Mouse (Mus musculus) small intestine, adult 2 months (tissue): ENCODE measurements around the gene Tmem236. TPM values are rescaled to one million over a fixed set of nuclear protein-coding genes. Genes with fewer than 3 reads are reported as not detected.
A peak's percentile ranks its signal among the peaks of the same experiment; 100 is the strongest.

Experiments used
- H3K27ac ChIP-seq: fragments of 200-500 bp; 2 replicates; pipeline ENCODE4 v1.5.1; 2012; ENCODE audit warnings: low read depth, low read length, control low read depth, inconsistent platforms; ENCODE audit not compliant: insufficient read depth
- H3K27me3 ChIP-seq: fragments of 200-500 bp; 2 replicates; pipeline ENCODE4 v1.6.1; 2012; ENCODE audit warnings: mild to moderate bottlenecking, moderate library complexity, low read length, inconsistent platforms; ENCODE audit not compliant: control insufficient read depth, insufficient read depth
- H3K36me3 ChIP-seq: fragments of 200-500 bp; 2 replicates; pipeline ENCODE4 v1.6.1; 2012; ENCODE audit warnings: mild to moderate bottlenecking, low read length, control low read depth, inconsistent platforms; ENCODE audit not compliant: control insufficient read depth, insufficient read depth
- H3K4me1 ChIP-seq: fragments of 200-500 bp; 2 replicates; pipeline ENCODE4 v1.6.1; 2012; ENCODE audit warnings: low read length, inconsistent platforms, mixed read lengths; ENCODE audit not compliant: control insufficient read depth, insufficient read depth, insufficient read length
- H3K4me3 ChIP-seq: fragments of 200-500 bp; 2 replicates; pipeline ENCODE4 v1.5.1; 2012; ENCODE audit warnings: low read depth, mild to moderate bottlenecking, control low read depth, inconsistent platforms, low read length, moderate library complexity
- CTCF ChIP-seq: fragments of 200-500 bp; IDR thresholded peaks from 2 replicates; pipeline ENCODE4 v1.5.1; 2012; ENCODE audit warnings: low read depth, mild to moderate bottlenecking, control low read depth, inconsistent platforms, low read length, moderate library complexity, mixed read lengths; ENCODE audit not compliant: insufficient replicate concordance, insufficient read length; ENCODE audit errors: extremely low read depth
- POLR2A ChIP-seq: fragments of 200-500 bp; IDR thresholded peaks from 2 replicates; pipeline ENCODE4 v1.6.1; 2012; ENCODE audit warnings: low read depth, mild to moderate bottlenecking, control low read depth, inconsistent platforms, low read length, moderate library complexity
- WGBS: fragments of 180-500 bp; shearing (Covaris S2); methylation state at CpG from one replicate; pipeline ENCODE4 v1.1.7; 2018; 5-methylcytosine and 5-hydroxymethylcytosine counted together
- polyA plus RNA-seq: library from polyadenylated mRNA; depleted of rRNA; stranded (reverse); fragments of >200 nt; gene quantifications from 2 replicates; pipeline ENCODE4 v1.2.3, GENCODE M21; 2012; rRNA removed

The Tmem236 gene
- 13.8 and 36.8 TPM in 2 replicates for polyA plus RNA-seq

DNA sequence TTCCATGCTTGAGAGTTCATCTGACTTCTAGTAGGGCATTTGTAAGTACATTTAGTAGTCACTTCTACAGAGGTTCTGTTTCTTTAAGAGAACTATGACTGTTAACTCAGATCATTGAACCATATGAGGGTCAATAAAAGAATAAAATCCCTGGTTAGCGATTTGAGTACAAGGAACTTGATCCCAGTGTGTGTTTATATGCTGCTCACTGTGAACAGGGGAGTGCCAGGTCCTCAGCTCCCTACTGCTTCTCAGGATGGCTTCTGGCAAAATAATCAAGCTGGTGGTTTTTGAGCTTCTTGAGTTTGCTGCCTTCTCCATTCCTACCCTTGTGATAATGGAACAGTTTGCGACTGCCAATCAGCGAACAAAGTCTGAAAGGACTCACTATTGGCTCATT is at the start of gene Tmem236:
Tmem236 (plus strand) TSS at position 190 of the 400 bp plus-strand sequence.
- Histone ChIP-seq H3K27ac (peak within 1 kb of the TSS; percentile 96), H3K4me3 (peak within 1 kb of the TSS; percentile 44; the same call in 1 of the 2 replicates)
- WGBS = 23% methylated on average over 3 of the region's 3 CpGs

DNA sequence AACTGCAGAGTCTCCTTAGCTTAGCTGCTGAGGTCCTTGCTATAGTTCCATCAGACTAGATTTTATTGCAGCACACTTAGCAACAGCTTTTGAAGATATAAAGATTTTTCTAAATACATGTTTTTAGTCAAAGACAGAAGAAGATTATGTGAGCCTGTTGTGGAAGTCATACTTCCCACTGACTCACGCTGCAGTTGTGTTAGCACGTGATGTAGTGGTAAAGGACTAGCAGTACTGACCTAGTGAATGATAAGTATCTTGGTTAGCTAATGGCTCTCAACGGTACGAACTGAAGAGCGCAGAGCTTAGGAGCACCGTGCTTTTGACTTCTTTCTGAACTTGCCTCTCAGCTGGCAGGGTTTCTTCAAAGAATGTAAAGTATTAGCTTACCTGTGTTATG is 47.9 kb upstream of the Tmem236 start:
- Histone ChIP-seq H3K36me3 (peaks cover 16% of the 10 kb centered on the region), H3K4me1 (peaks cover 4% of the 10 kb centered on the region; the same call in 1 of the 2 replicates), H3K27me3 (no peaks in the 10 kb centered on the region), H3K27ac (no peak overlapping the region), H3K4me3 (no peak overlapping the region)
- TF ChIP-seq CTCF (no peak), POLR2A (no peak)
- 87% methylated on average over 6 of the region's 6 CpGs for WGBS

More for the DNA sequence above, at the start of gene Tmem236:
- TF ChIP-seq CTCF (no peak), POLR2A (peak; percentile 72; the same call in 1 of the 2 replicates)
- Histone ChIP-seq H3K27me3 (no peaks in the 10 kb centered on the region), H3K4me1 (peaks cover 4% of the 10 kb centered on the region; the same call in 1 of the 2 replicates), H3K36me3 (no peaks in the 10 kb centered on the region)

DNA sequence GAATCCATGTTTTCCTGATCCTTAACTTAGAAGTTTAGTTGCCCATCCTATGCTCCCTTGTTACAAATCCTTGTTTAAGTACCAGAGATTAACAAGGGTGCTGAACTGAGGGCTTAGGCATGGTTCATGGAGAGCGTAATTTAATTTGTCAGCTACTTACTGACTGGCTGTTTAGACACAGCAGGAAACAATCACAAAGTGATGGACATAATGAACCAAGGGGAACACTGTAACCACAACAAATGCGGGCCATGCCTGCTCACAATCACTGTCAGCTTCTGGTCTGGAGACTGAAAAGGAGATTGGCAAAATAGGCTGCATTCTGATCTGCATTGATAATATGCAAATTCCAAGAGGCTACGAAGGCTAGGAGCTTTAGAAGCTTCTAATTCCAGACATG is 46.7 kb upstream of the Tmem236 start:
- Histone ChIP-seq H3K4me1 (peaks cover 4% of the 10 kb centered on the region; the same call in 1 of the 2 replicates), H3K36me3 (peaks cover 18% of the 10 kb centered on the region), H3K27ac (no peak overlapping the region), H3K4me3 (no peak overlapping the region), H3K27me3 (no peaks in the 10 kb centered on the region)
- WGBS = 90% methylated on average over 3 of the region's 3 CpGs
- TF ChIP-seq CTCF (no peak), POLR2A (no peak)

DNA sequence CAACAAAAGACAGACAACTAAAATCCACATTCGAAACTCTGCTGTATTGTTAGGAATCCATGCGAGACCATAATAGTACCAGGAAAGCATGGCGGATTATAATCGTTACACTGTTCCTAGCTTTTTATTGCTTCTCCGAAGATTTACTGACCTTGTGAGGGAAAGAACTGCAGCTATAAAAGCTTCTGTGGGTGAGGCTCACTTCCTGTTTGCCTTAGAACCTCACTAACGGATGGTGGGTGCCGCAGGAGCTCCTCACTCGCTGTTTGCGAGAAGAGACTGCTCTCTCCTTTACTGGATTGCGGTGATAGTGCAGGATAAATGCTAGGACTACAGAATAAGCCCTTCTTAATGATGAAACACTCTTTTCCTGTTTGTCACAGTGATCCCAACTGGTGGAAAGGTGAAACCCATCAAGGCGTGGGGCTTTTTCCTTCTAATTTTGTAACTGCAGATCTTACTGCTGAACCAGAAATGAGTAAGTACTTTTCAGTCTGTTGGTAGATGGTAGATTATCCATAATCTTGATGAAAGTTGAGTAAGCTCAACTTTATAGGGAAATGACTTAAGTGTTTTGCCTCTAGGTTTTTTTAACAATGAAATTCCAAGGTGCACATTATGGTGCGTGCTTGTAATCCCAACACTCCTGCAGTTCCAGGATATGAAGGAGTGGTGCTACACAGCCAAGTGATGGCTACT is 43.5 kb upstream of the Tmem236 start:
- no peaks in the 10 kb centered on the region for H3K27me3 ChIP-seq
- no peak overlapping the region for H3K4me3 ChIP-seq
- no peak for TF ChIP-seq POLR2A
- no peak for TF ChIP-seq CTCF
- peak overlapping the region; percentile 55; the same call in 1 of the 2 replicates for H3K27ac ChIP-seq
- WGBS = 23% methylated on average over 12 of the region's 12 CpGs
- peaks cover 4% of the 10 kb centered on the region; the same call in 1 of the 2 replicates for H3K4me1 ChIP-seq
- peaks cover 20% of the 10 kb centered on the region for H3K36me3 ChIP-seq

DNA sequence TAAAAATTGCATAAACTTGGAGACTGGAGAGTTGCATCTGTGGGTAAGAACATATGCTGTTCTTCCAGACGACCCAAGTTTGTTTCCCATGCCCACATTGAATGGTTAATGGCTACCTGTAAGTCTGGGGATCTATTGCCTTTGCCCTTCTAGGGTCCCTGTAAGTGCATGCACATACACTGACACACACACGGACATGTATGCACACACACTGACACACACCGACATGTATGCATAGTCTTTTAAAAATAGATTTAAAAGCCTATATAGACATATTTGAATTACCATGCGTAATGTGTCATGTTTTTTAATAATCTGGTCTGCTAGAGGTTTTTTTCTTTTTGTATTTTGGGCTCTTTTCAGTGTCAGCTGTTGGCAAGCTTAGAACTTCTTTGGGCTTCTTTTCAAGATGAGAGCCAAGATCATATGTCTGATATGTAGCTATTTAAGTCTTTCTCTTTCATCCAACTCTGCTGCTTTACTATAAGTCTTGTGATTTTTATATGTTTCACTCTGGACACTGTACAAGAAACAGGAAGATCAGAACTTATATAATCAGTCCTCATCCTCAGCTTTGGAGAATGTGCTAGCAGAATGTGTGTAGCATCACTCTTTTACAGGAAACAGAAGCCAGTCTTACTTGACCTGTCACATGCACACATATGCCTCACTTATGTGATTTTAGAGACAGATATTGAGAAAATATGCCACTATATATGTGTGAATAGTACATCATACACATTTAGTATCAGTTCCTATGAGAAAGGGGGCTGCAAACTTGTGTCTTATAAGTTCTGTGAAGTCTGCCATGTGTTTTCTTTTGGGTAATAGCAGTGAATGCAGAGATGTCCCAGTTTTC is 41.6 kb upstream of the Tmem236 start:
- Histone ChIP-seq H3K36me3 (peaks cover 24% of the 10 kb centered on the region), H3K27me3 (no peaks in the 10 kb centered on the region), H3K4me3 (no peak overlapping the region), H3K27ac (no peak overlapping the region), H3K4me1 (peaks cover 4% of the 10 kb centered on the region; the same call in 1 of the 2 replicates)
- TF ChIP-seq CTCF = no peak
- no peak for TF ChIP-seq POLR2A
- 95% methylated on average over 4 of the region's 4 CpGs for WGBS

DNA sequence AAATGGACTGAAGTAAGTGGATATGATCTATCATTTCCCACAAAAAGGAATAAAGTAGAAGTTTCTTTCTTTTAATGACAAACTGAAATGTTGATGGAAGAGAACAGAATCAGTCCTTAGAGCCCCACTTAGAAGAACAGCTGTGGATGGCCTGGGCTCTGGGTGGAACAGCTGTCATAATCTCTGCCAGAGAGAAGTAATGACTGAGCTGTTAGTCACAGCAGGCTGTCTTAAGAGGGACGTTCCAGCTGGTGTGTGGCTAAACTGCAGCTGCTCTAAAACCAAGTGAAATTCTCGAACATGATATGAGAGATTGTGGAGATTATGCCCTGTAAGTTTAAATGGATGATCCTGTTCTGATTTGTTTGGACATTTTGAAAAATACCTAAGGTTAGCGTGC is 37.4 kb upstream of the Tmem236 start:
- Histone ChIP-seq H3K36me3 (peaks cover 33% of the 10 kb centered on the region), H3K27ac (no peak overlapping the region), H3K27me3 (no peaks in the 10 kb centered on the region), H3K4me1 (peaks cover 3% of the 10 kb centered on the region; the same call in 1 of the 2 replicates), H3K4me3 (no peak overlapping the region)
- 68% methylated on average over 3 of the region's 3 CpGs for WGBS
- TF ChIP-seq CTCF (no peak), POLR2A (no peak)

DNA sequence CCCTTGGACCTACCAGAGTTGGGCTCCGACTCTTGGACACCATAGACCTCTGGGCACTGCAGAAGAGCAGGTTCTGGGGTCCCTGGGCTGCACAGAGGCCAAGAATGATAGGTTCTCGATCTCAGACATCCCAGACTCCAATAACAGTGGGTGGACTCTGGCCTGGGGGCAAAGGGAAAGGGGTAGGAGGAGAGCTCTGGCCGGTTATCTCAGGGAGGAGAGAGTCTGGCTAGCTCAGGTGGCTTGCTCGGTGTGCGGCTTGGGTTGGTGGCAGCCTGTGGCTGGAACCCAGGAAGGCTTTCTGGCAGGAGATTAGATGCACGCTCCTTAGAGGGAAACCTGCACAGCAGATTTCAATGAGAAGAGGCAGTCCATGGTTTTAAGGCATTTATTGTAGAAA is 34.7 kb upstream of the Tmem236 start:
- H3K36me3 ChIP-seq = peaks cover 37% of the 10 kb centered on the region
- no peak overlapping the region for H3K4me3 ChIP-seq
- TF ChIP-seq POLR2A = no peak
- H3K27ac ChIP-seq = no peak overlapping the region
- H3K4me1 ChIP-seq = peaks cover 3% of the 10 kb centered on the region; the same call in 1 of the 2 replicates
- no peaks in the 10 kb centered on the region for H3K27me3 ChIP-seq
- 46% methylated on average over 6 of the region's 6 CpGs for WGBS
